Mouse (Mus musculus): ENCODE measurements around the gene Nipal4. TPM values are rescaled to one million over a fixed set of nuclear protein-coding genes. Genes with fewer than 3 reads are reported as not detected.

Gene Nipal4
- total and polyA plus RNA-seq, 3 experiments, result 0.11 to 0.20 (median 0.18) TPM

GRCm38 (mm10) chr11:46209884-46210283, 43.6 kb upstream of the Nipal4 start:
- Histone ChIP-seq H3K4me1 (ENCODE audit: control insufficient read depth, insufficient read depth, low read length) (peaks cover 2% of the 10 kb centered on the region), H3K36me3 (ENCODE audit: control insufficient read depth, insufficient read depth, low read length) (no peaks in the 10 kb centered on the region), H3K79me2 (replicated peaks; ENCODE audit: control insufficient read depth, insufficient read depth, low read length) (no peaks in the 10 kb centered on the region), H3K27me3 (ENCODE audit: control insufficient read depth, insufficient read depth, low read length) (no peaks in the 10 kb centered on the region), H3K9ac (ENCODE audit: low read depth, low read length) (no peak overlapping the region), H3K27ac (no peak overlapping the region), H3K4me3 (no peak overlapping the region)
- 77% methylated on average over 2 of the region's 2 CpGs for WGBS
- no peak for TF ChIP-seq POLR2A (IDR thresholded peaks at IDR 0.05; ENCODE audit: insufficient read depth, low read depth, low read length)
- TF ChIP-seq CTCF (IDR thresholded peaks at IDR 0.05), result no peak
- TF ChIP-seq EP300 (IDR thresholded peaks at IDR 0.05; ENCODE audit: insufficient read depth, low read depth, low read length), result no peak
- no peak for DNase-seq
- intact Hi-C loops (cut with DNase I), result no loop called here

GRCm38 (mm10) chr11:46205639-46206409, 39.5 kb upstream of the Nipal4 start:
- no peaks in the 10 kb centered on the region for H3K36me3 ChIP-seq (ENCODE audit: control insufficient read depth, insufficient read depth, low read length)
- no peak for DNase-seq
- intact Hi-C loops (cut with DNase I), result no loop called here
- H3K9ac ChIP-seq (ENCODE audit: low read depth, low read length), result no peak overlapping the region
- no peak for TF ChIP-seq CTCF (IDR thresholded peaks at IDR 0.05)
- TF ChIP-seq POLR2A (IDR thresholded peaks at IDR 0.05; ENCODE audit: insufficient read depth, low read depth, low read length), result no peak
- TF ChIP-seq EP300 (IDR thresholded peaks at IDR 0.05; ENCODE audit: insufficient read depth, low read depth, low read length), result no peak
- no peaks in the 10 kb centered on the region for H3K79me2 ChIP-seq (replicated peaks; ENCODE audit: control insufficient read depth, insufficient read depth, low read length)
- no peaks in the 10 kb centered on the region for H3K4me1 ChIP-seq (ENCODE audit: control insufficient read depth, insufficient read depth, low read length)
- H3K27me3 ChIP-seq (ENCODE audit: control insufficient read depth, insufficient read depth, low read length), result no peaks in the 10 kb centered on the region
- no peak overlapping the region for H3K4me3 ChIP-seq
- 41% methylated on average over 17 of the region's 17 CpGs for WGBS
- no peak overlapping the region for H3K27ac ChIP-seq

GRCm38 (mm10) chr11:46204841-46205240, 38.5 kb upstream of the Nipal4 start:
- no peaks in the 10 kb centered on the region for H3K27me3 ChIP-seq (ENCODE audit: control insufficient read depth, insufficient read depth, low read length)
- no peak overlapping the region for H3K9ac ChIP-seq (ENCODE audit: low read depth, low read length)
- no peak for TF ChIP-seq CTCF (IDR thresholded peaks at IDR 0.05)
- no peak for TF ChIP-seq POLR2A (IDR thresholded peaks at IDR 0.05; ENCODE audit: insufficient read depth, low read depth, low read length)
- no peak for TF ChIP-seq EP300 (IDR thresholded peaks at IDR 0.05; ENCODE audit: insufficient read depth, low read depth, low read length)
- DNase-seq, result no peak
- H3K79me2 ChIP-seq (replicated peaks; ENCODE audit: control insufficient read depth, insufficient read depth, low read length), result no peaks in the 10 kb centered on the region
- 85% methylated on average over 9 of the region's 9 CpGs for WGBS
- intact Hi-C loops (cut with DNase I), result no loop called here
- H3K4me1 ChIP-seq (ENCODE audit: control insufficient read depth, insufficient read depth, low read length), result no peaks in the 10 kb centered on the region
- no peak overlapping the region for H3K27ac ChIP-seq
- no peaks in the 10 kb centered on the region for H3K36me3 ChIP-seq (ENCODE audit: control insufficient read depth, insufficient read depth, low read length)
- no peak overlapping the region for H3K4me3 ChIP-seq

GRCm38 (mm10) chr11:46202547-46202887, 36.2 kb upstream of the Nipal4 start:
- no peaks in the 10 kb centered on the region for H3K27me3 ChIP-seq (ENCODE audit: control insufficient read depth, insufficient read depth, low read length)
- no peak overlapping the region for H3K27ac ChIP-seq
- intact Hi-C loops (cut with DNase I), result no loop called here
- no peak for TF ChIP-seq CTCF (IDR thresholded peaks at IDR 0.05)
- no peak for TF ChIP-seq EP300 (IDR thresholded peaks at IDR 0.05; ENCODE audit: insufficient read depth, low read depth, low read length)
- no peak for TF ChIP-seq POLR2A (IDR thresholded peaks at IDR 0.05; ENCODE audit: insufficient read depth, low read depth, low read length)
- no peaks in the 10 kb centered on the region for H3K36me3 ChIP-seq (ENCODE audit: control insufficient read depth, insufficient read depth, low read length)
- 30% methylated on average over 10 of the region's 10 CpGs for WGBS
- no peak for DNase-seq
- no peaks in the 10 kb centered on the region for H3K4me1 ChIP-seq (ENCODE audit: control insufficient read depth, insufficient read depth, low read length)
- no peak overlapping the region for H3K9ac ChIP-seq (ENCODE audit: low read depth, low read length)
- H3K4me3 ChIP-seq, result no peak overlapping the region
- no peaks in the 10 kb centered on the region for H3K79me2 ChIP-seq (replicated peaks; ENCODE audit: control insufficient read depth, insufficient read depth, low read length)

- intact Hi-C loops (cut with DNase I), result no loop called here
- Histone ChIP-seq H3K4me1 (ENCODE audit: control insufficient read depth, insufficient read depth, low read length) (no peaks in the 10 kb centered on the region), H3K79me2 (replicated peaks; ENCODE audit: control insufficient read depth, insufficient read depth, low read length) (no peaks in the 10 kb centered on the region), H3K27me3 (ENCODE audit: control insufficient read depth, insufficient read depth, low read length) (no peaks in the 10 kb centered on the region), H3K9ac (ENCODE audit: low read depth, low read length) (no peak overlapping the region), H3K36me3 (ENCODE audit: control insufficient read depth, insufficient read depth, low read length) (no peaks in the 10 kb centered on the region), H3K27ac (no peak overlapping the region), H3K4me3 (no peak overlapping the region)
- DNase-seq, result no peak
- TF ChIP-seq CTCF (IDR thresholded peaks at IDR 0.05), result no peak
- no peak for TF ChIP-seq EP300 (IDR thresholded peaks at IDR 0.05; ENCODE audit: insufficient read depth, low read depth, low read length)
- TF ChIP-seq POLR2A (IDR thresholded peaks at IDR 0.05; ENCODE audit: insufficient read depth, low read depth, low read length), result no peak
- WGBS, result 58% methylated on average over 20 of the region's 20 CpGs
These were observed 35.6 kb upstream of the Nipal4 start for GRCm38 (mm10) chr11:46201636-46202546.

GRCm38 (mm10) chr11:46200664-46201063, 34.4 kb upstream of the Nipal4 start:
- Histone ChIP-seq H3K79me2 (replicated peaks; ENCODE audit: control insufficient read depth, insufficient read depth, low read length) (no peaks in the 10 kb centered on the region), H3K27ac (no peak overlapping the region), H3K4me3 (no peak overlapping the region), H3K9ac (ENCODE audit: low read depth, low read length) (no peak overlapping the region), H3K36me3 (ENCODE audit: control insufficient read depth, insufficient read depth, low read length) (no peaks in the 10 kb centered on the region), H3K27me3 (ENCODE audit: control insufficient read depth, insufficient read depth, low read length) (no peaks in the 10 kb centered on the region), H3K4me1 (ENCODE audit: control insufficient read depth, insufficient read depth, low read length) (no peaks in the 10 kb centered on the region)
- intact Hi-C loops (cut with DNase I), result no loop called here
- 61% methylated on average over 11 of the region's 11 CpGs for WGBS
- no peak for DNase-seq
- no peak for TF ChIP-seq POLR2A (IDR thresholded peaks at IDR 0.05; ENCODE audit: insufficient read depth, low read depth, low read length)
- TF ChIP-seq EP300 (IDR thresholded peaks at IDR 0.05; ENCODE audit: insufficient read depth, low read depth, low read length), result no peak
- TF ChIP-seq CTCF (IDR thresholded peaks at IDR 0.05), result no peak

All from heart, adult 2 months (tissue).